Mouse (Mus musculus) CH12.LX (cell line): ENCODE measurements around the gene Cttnbp2. TPM values are rescaled to one million over a fixed set of nuclear protein-coding genes. Genes with fewer than 3 reads are reported as not detected.

Experiments
- DNase-seq: peaks from one replicate; pipeline ENCODE4 v3.0.0-alpha.2; 2013; ENCODE audit errors: extremely low read depth
- H3K27ac ChIP-seq: 2 replicates; pipeline ENCODE4 v1.5.1; 2012; ENCODE audit warnings: low read depth, mild to moderate bottlenecking, control low read depth, moderate library complexity; ENCODE audit not compliant: insufficient read depth
- H3K27me3 ChIP-seq: replicated peaks from 2 replicates; pipeline ENCODE3; 2012; ENCODE audit warnings: inconsistent platforms
- H3K36me3 ChIP-seq, 2 experiments: replicated peaks in 1 of 2; 2 replicates each; pipeline versions ENCODE3 to v1.6.1; 2012; ENCODE audit warnings: inconsistent platforms in 1 of 2, low read length in 1 of 2, mild to moderate bottlenecking in 1 of 2, mixed read lengths in 1 of 2, moderate library complexity in 1 of 2; ENCODE audit not compliant: control insufficient read depth in 1 of 2, insufficient read depth in 1 of 2
- H3K4me1 ChIP-seq, 2 experiments: 2 replicates each; pipeline ENCODE4 v1.6.1; 2012; ENCODE audit warnings: inconsistent platforms in 1 of 2, moderate library complexity in 1 of 2; ENCODE audit not compliant: insufficient read depth in 2 of 2, control insufficient read depth in 1 of 2
- H3K4me2 ChIP-seq: 2 replicates; pipeline ENCODE4 v1.6.1; 2012; ENCODE audit warnings: low read depth, mild to moderate bottlenecking, control low read depth; ENCODE audit not compliant: poor library complexity, insufficient read depth, severe bottlenecking
- H3K4me3 ChIP-seq, 3 experiments: fragments of 150-350 bp in 1 of 3; sonication (generic) in 1 of 3; replicated peaks in 1 of 3; 2 replicates each; pipeline versions ENCODE3 to v1.5.1; 2011 to 2012; ENCODE audit warnings: low read depth in 2 of 3, low read length in 2 of 3, mild to moderate bottlenecking in 2 of 3, moderate library complexity in 2 of 3, control low read depth in 1 of 3, improper control_type of control experiment in 1 of 3, inconsistent platforms in 1 of 3, mixed read lengths in 1 of 3; ENCODE audit not compliant: poor library complexity in 1 of 3
- H3K79me2 ChIP-seq: replicated peaks from 2 replicates; pipeline ENCODE4 v1.6.1; 2012; ENCODE audit warnings: mild to moderate bottlenecking, moderate library complexity; ENCODE audit not compliant: control insufficient read depth, poor library complexity, insufficient read depth, severe bottlenecking; ENCODE audit errors: extremely low read depth
- H3K9ac ChIP-seq: 2 replicates; pipeline ENCODE4 v1.6.1; 2012; ENCODE audit warnings: low read depth, mild to moderate bottlenecking, control low read depth, moderate library complexity; ENCODE audit not compliant: insufficient read depth
- H3K9me3 ChIP-seq: replicated peaks from 2 replicates; pipeline ENCODE3; 2012; ENCODE audit warnings: low read length, inconsistent platforms, mixed read lengths
- BHLHE40 ChIP-seq: IDR thresholded peaks from 2 replicates; pipeline ENCODE4 v1.6.1; 2011; ENCODE audit warnings: mild to moderate bottlenecking, low read depth, low read length, improper control_type of control experiment
- CHD1 ChIP-seq: IDR thresholded peaks from 2 replicates; pipeline ENCODE4 v1.6.1; 2012; ENCODE audit warnings: low read depth, low read length, improper control_type of control experiment, inconsistent platforms
- ELF1 ChIP-seq: IDR thresholded peaks from 2 replicates; pipeline ENCODE4 v1.6.1; 2014; ENCODE audit warnings: low read depth, mild to moderate bottlenecking, inconsistent platforms, low read length, improper control_type of control experiment
- EP300 ChIP-seq: IDR thresholded peaks from 2 replicates; pipeline ENCODE4 v1.6.1; 2011; ENCODE audit warnings: low read length, improper control_type of control experiment
- ETS1 ChIP-seq: conservative IDR thresholded peaks from 2 replicates; pipeline ENCODE4 v1.6.1; 2012; ENCODE audit warnings: low read depth, mild to moderate bottlenecking, inconsistent platforms, low read length, improper control_type of control experiment, moderate library complexity
- HCFC1 ChIP-seq: IDR thresholded peaks from 2 replicates; pipeline ENCODE4 v1.6.1; 2012; ENCODE audit warnings: low read depth, mild to moderate bottlenecking, inconsistent platforms, low read length, improper control_type of control experiment
- IRF4 ChIP-seq: IDR thresholded peaks from 2 replicates; pipeline ENCODE4 v1.6.1; 2014; ENCODE audit warnings: low read depth, mild to moderate bottlenecking, inconsistent platforms, low read length, improper control_type of control experiment
- JUN ChIP-seq: IDR thresholded peaks from 2 replicates; pipeline ENCODE4 v1.6.1; 2011; ENCODE audit warnings: low read depth, mild to moderate bottlenecking, low read length, improper control_type of control experiment, moderate library complexity; ENCODE audit not compliant: insufficient read depth
- JUND ChIP-seq: conservative IDR thresholded peaks from 2 replicates; pipeline ENCODE4 v1.6.1; 2011; ENCODE audit warnings: low read depth, low read length, improper control_type of control experiment
- MEF2A ChIP-seq: IDR thresholded peaks from 2 replicates; pipeline ENCODE4 v1.6.1; 2014; ENCODE audit warnings: low read depth, mild to moderate bottlenecking, inconsistent platforms, low read length, improper control_type of control experiment, borderline replicate concordance
- MYC ChIP-seq: IDR thresholded peaks from 2 replicates; pipeline ENCODE4 v1.6.1; 2011; ENCODE audit warnings: low read depth, mild to moderate bottlenecking, improper control_type of control experiment, low read length
- TBP ChIP-seq: conservative IDR thresholded peaks from 2 replicates; pipeline ENCODE4 v1.6.1; 2011; ENCODE audit warnings: low read depth, low read length, improper control_type of control experiment
- ZNF384 ChIP-seq: IDR thresholded peaks from 2 replicates; pipeline ENCODE4 v1.6.1; 2012; ENCODE audit warnings: low read depth, low read length, improper control_type of control experiment, inconsistent platforms
- dilution Hi-C: fragments of 300-500 bp; cut with MboI; formaldehyde crosslinking; loops from 2 replicates; pipeline ENCODE4 v1.14.3; 2020; ENCODE audit warnings: low sequenced_read_pairs; ENCODE audit not compliant: extremely low pct_unique_long_range_greater_than_20kb, extremely low pct_ligation_motif_present
- in situ Hi-C: fragments of 300-500 bp; cut with MboI; formaldehyde crosslinking; loops from 3 replicates; pipeline ENCODE4 v1.14.3; 2019; ENCODE audit warnings: low sequenced_read_pairs, low pct_ligation_motif_present, low pct_unique_long_range_greater_than_20kb, mixed read lengths
- polyA plus RNA-seq: library from polyadenylated mRNA; unstranded; fragments of >175 nt; gene quantifications from 2 replicates; pipeline ENCODE4 v1.2.1, GENCODE M21; 2012; ENCODE audit warnings: low read depth; ENCODE audit not compliant: insufficient read length
- total RNA-seq, 2 experiments: library from RNA; depleted of rRNA; stranded (reverse); fragments of 300-350 nt in 1 of 2; fragments of >200 nt in 1 of 2; gene quantifications; 2 replicates each; pipeline ENCODE4 v1.2.3; 2012 to 2014

Cttnbp2 gene
- total and polyA plus RNA-seq, 3 experiments: 1.1 to 1.7 (median 1.5) TPM

- no peak for TF ChIP-seq JUND
- TF ChIP-seq IRF4: peak; percentile 51
- TF ChIP-seq EP300: peak; percentile 75
- TF ChIP-seq BHLHE40: 0 out of 2 replicates have a peak, but pooled peaks have one; percentile 18
- no peak for TF ChIP-seq CHD1
- TF ChIP-seq ZNF384: peak; percentile 92
- peak; percentile 40; the same call in 1 of the 2 replicates for TF ChIP-seq JUN
- peak; percentile 16; the same call in 1 of the 2 replicates for TF ChIP-seq ELF1
- TF ChIP-seq MYC: 0 out of 2 replicates have a peak, but pooled peaks have one; percentile 31
- no peak for TF ChIP-seq TBP
- peak; percentile 97 for TF ChIP-seq MEF2A
- 0 out of 2 replicates have a peak overlapping the region, but pooled peaks have one; percentile 62 for H3K27ac ChIP-seq
- H3K4me3 ChIP-seq: no peak overlapping the region
- H3K9me3 ChIP-seq: no peaks in the 10 kb centered on the region
- dilution Hi-C loops: no loop called here
- H3K79me2 ChIP-seq: no peaks in the 10 kb centered on the region
- no peaks in the 10 kb centered on the region for H3K27me3 ChIP-seq
- peaks cover 18 to 52% of the 10 kb centered on the region in 2 experiments for H3K4me1 ChIP-seq
- H3K9ac ChIP-seq: no peak overlapping the region
- peak; percentile 59 for DNase-seq
- in situ Hi-C loops: no loop called here
- H3K36me3 ChIP-seq: no peaks in the 10 kb centered on the region
- no peak overlapping the region for H3K4me2 ChIP-seq
Measured at GRCm38 (mm10) chr6:18450551-18451193, 64.0 kb downstream of the Cttnbp2 start.

GRCm38 (mm10) chr6:18448078-18448477 is 66.6 kb downstream of the Cttnbp2 start:
- in situ Hi-C loops: loop anchor here (25.0 kb wide), 1 partner anchor 711 kb away; no protein-coding TSS in a partner anchor
- H3K9me3 ChIP-seq: no peaks in the 10 kb centered on the region
- no peak overlapping the region for H3K4me3 ChIP-seq
- no peaks in the 10 kb centered on the region for H3K79me2 ChIP-seq
- peaks cover 18 to 57% of the 10 kb centered on the region in 2 experiments for H3K4me1 ChIP-seq
- no peak overlapping the region for H3K4me2 ChIP-seq
- TF ChIP-seq ETS1 (0 out of 2 replicates have a peak, but pooled peaks have one; percentile 24), HCFC1 (no peak)
- TF ChIP-seq, all 38 proteins: peak for 1
- no peak for DNase-seq
- dilution Hi-C loops: no loop called here
- Histone ChIP-seq H3K27me3 (no peaks in the 10 kb centered on the region), H3K9ac (no peak overlapping the region), H3K36me3 (no peaks in the 10 kb centered on the region), H3K27ac (no peak overlapping the region)
